Mouse (Mus musculus): ENCODE results near the gene Cdc27. TPM values are rescaled to one million over a fixed set of nuclear protein-coding genes. Genes with fewer than 3 reads are reported as not detected.
"Not testable (repeated sequence)": the region's sequence is repeated elsewhere in the genome, so short reads cannot be mapped to it uniquely, and the experiment has no call there.

The Cdc27 gene
- total RNA-seq, 2 experiments from 2014 or later = 63.3 to 71.5 TPM

DNA sequence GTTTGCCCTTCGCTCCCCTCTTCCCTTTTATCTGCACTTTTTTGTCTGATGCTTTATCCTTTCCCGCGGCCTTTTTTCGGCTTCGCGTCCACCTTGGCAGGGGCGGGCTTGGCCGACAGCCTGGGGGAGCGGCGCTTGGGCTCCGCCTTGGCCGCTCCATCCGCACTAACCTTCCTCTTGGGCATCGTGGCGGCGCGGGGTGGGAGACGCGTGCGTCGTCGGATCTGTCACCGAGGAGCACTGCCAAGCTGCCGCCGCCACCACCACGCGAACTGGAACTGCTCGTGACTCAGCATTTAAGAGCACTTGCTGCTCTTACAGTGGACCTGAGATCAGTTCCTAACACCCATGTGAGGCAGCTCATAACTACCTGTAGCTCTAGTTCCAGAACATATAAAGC is 21.0 kb upstream of the Cdc27 start:
- peak; percentile 73 for DNase-seq

DNA sequence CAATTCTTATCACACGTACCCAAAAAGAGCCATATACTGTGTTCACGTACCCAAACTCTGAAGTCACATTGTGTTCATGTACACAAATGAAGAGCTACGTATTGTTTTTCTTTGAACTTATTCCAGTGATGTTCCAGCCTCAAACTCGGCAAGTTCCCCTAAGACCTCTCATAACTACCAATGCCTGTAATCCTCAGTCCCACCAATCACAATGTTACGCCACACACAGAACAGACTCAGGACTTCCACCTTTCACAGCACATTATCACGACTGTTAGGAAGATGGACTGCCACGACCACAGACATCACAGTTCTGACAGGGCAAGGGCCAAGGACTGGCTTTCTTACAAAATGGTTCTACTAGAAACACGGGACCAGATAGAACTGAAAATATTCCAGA is 20.1 kb upstream of the Cdc27 start:
- not testable (repeated sequence) for DNase-seq

DNA sequence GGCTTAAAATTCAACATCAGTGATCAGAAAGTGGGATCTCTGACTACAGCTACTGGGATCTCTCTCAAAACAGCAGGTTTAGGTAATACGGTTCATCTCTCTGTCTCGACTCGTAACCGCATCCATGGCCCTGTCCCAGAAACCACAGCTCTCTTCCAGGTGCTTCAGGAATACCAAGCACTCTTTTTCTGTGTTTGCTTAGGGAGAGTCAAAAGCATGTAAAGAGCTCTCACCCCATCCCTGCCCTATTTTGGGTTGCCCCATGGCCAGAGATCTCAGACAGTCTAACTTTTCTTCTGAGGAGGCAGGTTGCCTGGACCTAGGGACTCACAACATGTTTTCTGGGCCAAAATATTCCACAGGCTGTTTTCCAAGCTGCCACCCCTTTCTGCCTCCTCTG is 17.9 kb upstream of the Cdc27 start:
- DNase-seq = no peak

DNA sequence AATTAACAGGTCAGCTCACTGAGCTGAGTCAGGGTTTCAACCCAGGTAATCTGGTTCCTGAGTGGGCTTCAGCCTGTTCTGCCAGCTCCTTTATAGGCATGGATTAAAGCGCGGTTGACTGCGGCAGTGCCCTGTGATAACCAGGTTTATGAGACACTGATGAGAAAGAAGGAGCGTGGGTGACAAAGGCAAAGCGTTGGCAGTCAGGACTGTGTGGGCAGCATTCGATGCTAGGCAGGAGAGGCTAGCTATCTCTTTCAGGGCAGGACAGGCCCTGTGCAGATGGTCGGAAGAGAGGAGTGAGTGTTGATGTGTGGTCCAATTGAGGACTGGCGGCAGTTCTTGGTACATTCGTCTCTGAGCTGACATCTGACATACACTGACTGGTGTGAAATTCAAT is 17.3 kb upstream of the Cdc27 start:
- DNase-seq = no peak

DNA sequence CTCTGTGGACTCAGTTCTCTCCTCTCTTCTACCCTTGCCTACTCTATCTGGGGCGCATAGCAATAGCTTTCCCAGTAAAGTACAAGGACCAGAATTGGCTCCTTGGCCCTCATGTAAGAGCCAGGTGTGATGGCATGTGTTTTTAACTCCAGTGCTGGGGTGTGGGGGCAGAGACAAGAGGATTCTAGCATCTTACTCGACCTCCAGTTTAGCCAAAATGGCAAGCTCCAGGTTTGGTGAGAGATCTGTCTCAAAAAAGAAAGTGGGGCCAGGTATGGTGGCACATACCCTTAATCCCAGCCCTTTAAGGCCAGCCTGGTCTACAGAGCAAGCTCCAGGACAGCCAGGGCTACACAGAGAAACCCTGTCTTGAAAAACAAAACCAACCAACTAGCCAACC is 16.4 kb upstream of the Cdc27 start:
- DNase-seq = no peak

DNA sequence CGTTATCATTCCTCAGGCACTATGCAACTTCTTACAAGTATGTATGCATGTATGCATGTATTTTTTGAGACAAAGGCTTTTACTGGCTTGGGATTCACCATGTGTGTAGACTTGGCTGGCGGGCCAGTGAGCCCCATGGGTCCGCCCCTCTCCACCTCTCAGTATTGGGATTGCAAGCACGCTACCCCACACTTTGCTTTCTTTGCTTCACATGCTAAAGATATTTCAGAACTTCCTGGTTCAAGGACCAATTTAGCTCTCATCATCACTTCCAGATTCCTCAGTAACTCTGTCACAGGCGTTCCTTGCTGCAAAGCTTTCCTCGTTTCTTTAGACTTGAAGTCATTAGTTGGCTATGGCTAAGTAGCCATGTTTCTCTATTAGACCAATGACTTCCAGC is 15.7 kb upstream of the Cdc27 start:
- DNase-seq = no peak

DNA sequence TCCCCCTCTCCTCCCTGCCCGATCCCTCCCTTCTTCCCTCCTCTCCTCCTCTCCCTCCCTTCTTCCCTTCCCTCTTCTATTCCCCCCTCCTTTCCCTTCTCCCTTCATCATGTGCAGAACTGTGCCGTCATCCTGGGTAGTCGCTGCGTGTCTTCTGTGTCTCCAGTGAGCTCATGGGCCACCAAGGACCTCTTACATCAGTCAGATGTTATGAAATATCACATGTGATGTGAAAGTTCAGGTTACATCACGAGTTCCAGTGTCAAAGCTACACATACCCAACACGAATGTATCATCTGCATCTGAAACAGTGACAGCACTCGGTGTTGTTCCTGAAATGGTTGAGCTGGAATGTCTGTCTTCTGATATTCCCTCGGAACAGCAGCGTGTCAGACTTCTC is 14.8 kb upstream of the Cdc27 start:
- DNase-seq = no peak

DNA sequence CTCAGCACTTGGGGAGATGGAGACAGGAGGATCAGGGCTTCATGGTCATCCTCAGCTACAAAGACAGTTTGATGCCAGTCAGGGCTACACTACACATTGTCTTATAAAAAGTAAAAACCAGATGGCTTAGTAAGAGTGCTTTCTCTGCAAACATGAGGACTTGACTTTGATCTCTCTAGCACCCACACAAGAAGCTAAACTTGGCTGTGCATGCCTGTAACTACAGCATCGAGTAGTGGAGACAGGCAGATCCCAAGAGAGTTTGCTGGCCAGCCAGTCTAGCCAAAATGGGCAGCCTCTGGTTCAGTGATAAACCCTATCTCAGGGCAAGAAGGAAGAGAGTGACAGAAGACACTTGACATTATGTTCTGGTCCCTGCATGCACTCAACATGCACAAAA is 13.1 kb upstream of the Cdc27 start:
- DNase-seq = no peak

DNA sequence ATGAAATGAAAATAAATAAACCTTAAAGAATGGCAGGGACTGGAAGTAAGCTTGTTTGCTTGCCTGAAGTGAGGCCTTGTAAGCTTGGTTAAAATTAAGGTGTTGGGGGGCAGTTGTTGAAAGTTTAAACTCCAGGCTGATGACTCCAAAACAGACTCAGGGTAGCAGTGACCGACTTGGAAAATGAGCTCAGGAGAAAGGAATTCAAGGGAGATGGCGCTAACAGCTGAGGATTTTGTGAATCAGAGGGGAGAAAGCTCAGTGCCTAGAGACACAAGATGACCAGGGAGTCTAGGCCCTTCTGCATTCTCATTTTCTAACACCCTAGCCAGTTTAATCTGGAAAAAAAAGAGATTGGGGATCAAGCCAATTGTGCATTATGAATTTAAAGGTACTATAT is 10.6 kb upstream of the Cdc27 start:
- no peak for DNase-seq

DNA sequence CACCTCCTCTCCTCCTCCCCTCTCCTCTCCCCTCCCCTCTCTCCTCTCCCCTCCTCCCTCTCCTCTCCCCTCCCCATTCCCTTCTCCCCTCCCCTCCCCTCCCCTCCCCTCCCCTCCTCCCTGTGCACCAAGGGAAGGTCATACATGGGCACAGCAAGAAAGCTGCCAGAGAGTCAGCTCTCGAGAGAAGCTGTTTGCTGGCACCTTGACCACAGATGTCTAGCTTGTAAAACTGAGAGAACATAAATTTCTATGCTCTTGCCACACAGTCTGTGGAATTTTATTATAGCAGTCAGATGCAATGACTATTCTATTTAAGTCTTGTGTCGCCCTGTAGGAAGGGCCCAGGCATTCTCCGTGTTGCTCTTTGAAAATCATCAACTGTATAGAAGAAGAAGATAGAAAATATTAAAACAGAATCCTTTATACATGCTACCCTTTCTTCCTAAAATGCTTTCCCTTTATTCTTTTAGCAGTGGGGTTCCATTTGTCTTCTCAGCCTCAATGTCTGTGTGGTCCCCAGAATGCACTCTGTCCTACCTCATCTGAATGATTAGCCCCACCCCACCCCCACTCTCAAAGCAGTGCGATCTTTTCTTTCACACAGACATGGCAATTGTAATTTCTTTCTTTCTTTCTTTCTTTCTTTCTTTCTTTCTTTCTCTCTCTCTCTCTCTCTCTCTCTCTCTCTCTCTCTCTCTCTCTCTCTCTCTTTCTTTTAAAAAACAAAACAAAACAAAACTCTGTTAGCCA is 8.4 kb upstream of the Cdc27 start:
- DNase-seq = peak in 1 of 2 experiments; percentile 26

DNA sequence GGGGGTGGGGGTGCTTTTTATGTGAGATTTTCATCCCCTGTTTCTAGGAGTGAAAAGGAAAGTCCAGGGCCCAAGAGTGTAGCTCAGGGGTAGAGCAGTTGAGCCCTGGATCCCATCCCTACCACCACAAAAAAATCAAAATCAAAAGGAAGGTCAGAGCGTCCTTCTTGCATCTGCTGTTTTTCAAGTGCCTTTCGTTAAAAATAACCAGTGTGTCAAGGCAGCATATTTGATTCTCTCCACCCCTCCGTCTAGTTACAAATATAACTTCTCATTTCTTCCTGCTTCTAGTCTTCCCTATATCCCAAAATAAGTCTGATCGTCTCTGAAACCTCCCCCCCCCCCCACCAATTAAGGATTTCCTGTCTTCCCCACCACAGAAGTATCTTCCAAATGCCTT is 7.6 kb upstream of the Cdc27 start:
- no peak for DNase-seq

DNA sequence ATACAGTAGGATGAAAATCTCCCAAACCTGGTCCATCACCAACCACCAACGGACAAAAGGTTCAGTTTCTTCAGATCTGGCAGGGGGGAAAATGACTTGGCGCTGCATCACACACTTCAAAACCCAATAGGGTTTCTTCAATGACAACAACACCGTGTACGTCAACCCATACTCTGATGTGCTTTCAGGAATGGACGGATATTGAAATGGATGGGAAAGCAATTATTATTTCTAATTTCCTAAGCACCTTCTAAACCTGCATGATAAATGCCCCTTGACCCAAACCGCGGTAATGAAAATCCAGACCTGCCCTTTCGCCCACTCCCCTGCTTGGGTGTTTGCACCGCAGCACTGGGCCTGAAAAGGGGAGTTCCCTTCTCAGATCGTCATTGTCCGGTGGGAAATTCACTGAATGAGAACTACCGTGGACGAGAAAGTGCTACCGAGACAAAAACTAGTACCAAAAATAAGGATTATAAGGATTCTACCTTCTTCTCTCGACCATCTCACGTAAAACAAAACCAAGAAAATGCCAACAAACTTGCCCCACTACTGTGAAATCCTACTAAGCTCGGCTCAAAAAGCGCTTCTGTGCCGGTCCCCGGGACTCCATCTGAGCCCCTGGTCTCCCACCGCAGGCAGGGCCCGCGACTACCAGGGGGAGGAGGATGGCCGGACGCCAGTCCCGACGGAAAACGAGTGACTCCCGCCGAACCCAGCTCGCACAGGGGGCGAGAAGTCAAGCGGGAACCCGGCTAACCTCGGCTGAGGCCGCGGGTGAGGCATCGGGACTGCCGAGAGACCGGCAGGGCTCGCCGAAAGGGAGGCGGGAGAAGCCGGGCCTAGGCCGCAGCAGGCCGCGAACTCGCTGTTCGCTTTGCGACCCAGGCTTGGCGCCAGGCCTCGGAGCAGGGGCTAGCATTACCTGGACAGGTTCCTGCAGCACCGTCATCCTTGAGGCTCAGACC is 698 bp downstream of the Cdc27 start:
- DNase-seq = peak; percentile 79 to 85

DNA sequence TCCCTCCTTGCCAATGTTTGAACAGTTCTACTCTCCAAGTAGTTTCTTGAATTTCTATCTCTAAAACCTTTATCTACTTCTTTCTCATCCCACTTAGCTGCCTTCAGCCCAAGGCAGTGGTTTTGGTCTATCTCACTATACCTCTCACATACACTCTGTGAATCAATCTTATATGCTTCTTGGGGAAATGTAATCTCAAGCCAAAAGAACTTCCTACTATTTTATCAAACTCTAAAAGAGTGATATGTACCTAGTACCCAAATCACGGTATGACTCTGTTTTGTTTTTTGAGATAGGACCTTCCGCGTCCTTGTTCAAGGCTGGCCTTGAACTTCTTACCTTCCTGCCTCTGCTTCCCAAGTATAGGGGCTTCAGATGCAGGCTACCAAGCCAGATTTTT is 2.9 kb downstream of the Cdc27 start:
- DNase-seq = no peak

DNA sequence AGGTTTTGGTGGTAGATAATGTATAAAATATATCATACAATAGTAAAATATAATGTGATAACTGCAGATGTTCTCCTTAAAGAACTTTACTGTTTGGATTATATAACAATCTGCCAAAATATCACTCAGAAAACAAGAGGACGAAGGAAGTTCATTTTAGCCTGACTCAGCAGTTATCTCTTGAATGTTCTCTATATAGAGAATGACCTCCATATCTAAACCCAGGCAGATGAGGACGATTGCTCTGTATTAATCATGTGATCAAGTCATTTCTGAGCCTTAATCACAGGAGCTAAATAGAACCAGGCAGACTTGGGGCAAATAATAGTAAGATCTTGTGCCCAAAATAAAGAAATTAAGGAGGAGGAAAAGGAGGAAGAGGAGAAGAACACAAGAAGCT is 5.9 kb downstream of the Cdc27 start:
- DNase-seq = no peak

DNA sequence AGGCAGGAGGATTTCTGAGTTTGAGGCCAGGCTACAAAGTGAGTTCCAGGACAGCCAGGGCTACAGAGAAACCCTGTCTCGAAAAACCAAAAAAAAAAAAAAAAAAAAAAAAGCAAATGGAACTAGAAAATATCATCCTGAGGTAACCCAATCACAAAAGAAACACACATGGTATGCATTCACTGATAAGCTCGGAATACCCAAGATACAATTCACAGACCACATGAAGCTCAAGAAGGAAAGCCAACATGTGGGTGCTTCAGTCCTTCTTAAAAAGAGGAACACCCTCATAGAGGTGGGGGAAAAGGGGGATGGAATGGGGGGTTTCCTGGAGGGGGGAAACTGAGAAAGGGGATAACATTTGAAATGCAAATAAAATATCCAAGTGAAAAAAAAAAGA is 7.1 kb downstream of the Cdc27 start:
- DNase-seq = not testable (repeated sequence)

DNA sequence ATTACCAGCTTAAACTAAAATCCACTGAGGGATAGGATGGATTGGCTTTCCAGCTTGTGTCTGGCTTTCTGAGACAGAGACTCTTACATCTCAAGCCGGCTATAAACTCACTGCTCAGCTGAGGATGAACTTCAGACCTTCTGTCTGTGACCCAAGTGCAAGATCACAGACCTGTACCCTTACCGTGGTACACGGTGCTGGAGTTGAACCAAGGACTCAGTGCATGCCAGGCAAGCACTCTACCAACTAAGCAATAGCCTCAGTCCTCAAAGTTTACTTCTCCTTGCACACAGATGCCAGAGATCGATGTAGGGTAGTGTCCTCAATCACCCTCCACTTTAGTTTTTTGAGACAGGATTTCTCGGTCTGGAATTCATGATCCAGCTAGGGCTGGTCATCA is 10.6 kb downstream of the Cdc27 start:
- no peak for DNase-seq

DNA sequence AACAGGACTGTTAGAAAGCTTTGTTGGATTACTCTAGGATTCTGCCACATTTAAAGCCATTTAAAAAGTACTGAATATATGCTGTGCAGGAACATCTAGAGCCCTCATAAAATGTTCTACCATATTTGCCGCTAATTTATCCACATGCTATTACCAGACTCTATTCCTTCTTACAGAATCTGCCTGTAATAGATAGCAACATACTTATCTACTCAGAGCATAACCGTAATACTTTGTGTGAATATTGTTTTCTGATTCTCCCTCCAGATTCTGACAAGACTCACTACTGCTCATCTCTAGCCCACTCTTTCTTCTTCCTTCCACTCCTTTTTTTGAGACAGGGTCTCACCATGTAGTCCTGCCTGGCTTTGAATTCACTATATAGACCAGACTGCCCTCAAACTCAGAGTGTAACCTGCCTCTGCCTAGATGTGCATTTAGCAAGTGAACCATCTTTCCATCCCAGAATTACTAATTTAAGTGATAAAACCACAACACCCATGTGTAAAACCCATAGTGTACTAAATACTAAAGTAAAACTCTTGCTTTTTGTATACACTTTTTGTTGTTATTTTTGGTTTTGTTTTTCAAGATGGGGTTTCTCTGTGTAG is 12.4 kb downstream of the Cdc27 start:
- no peak for DNase-seq

DNA sequence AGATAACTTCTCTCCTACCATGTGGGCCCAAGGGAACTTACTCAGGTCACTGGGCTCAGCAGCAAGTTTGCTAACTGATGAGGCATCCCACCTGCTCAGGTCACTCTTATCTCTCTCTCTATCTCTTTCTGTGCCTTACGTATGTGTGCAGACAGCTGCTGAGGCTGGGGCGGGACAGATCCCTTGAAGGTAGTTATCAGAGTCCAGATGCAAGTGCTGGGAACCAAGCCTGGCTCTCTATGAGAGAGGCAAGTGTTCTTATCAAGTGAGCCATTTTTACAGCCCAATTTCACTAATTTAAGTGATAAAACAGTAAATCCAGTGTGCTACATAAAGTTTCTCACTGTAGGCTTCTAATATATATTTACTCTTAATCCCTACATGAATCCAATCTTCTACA is 13.6 kb downstream of the Cdc27 start:
- no peak for DNase-seq

DNA sequence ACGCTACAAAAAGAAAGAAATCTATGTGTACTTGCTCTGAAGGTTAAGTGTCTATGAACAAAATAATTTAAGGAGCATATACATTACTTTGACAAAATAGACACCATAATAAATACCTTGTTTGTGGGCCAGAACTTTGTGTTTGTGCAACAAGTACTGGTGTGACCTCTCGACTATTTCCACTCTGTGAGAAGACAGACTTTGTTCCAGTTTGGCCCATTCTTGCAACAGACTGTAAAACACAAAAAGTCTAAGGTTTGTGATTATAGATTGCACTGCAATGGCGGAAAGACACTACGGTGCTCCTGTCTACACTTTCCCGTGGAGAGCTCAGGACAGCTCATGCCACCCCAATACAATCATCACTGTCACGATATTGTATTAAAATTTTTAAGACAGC is 24.5 kb downstream of the Cdc27 start:
- no peak for DNase-seq

DNA sequence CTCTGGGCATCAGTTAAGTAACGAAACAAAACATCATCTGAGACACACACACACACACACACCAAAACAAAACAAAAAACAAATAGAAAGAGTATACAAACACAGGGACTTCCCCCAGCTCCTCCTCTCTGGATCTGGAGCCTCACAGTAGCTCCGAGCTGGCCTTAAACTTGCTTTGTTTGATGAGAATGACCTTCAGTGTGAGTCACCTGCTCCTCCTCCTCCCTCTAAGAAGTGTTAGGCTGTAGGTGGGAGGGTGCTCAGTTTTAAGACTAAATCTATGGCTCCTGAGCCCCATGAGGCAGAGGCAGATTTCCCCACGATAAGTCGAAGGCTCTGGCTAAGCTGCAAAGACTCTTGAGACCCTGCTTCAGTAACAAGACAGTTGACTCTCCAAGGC is 38.0 kb downstream of the Cdc27 start:
- peak; percentile 44 to 63 for DNase-seq

DNA sequence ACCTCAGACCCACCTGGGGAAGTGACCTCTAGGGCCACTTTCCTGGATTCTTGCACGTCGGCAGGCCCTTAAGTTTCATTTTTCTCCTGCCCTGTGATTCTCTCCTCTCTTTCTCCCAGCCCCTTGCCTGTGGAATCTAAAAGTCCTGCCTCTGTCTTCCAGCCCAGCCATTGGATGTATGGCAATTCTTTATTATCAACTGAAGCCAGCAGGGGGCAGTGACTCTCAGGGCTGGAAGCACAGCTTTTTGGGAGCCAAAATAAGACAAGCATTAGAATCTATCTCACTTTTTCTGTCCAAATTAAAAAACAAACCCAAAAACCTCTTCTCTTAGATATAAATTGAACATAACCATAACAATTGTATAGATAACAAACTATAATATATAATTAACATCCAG is 39.8 kb downstream of the Cdc27 start:
- DNase-seq = peak; percentile 12 to 52

DNA sequence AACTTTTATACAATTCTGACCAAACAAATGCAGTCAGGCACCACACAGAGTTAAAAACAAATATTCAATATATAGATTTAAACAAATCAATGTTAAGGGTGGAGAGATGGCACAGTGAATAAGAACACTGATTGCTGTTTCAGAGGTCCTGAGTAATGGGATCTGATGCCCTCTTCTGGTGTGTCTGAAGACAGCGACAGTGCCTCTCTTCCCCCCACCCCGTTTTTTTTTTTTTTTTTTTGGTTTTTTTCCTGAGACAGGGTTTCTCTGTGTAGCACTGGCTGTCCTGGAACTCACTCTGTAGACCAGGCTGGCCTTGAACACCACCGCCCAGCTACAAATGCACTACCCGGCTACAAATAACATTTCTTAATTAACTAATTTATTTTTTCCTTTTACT is 42.0 kb downstream of the Cdc27 start:
- DNase-seq = no peak

DNA sequence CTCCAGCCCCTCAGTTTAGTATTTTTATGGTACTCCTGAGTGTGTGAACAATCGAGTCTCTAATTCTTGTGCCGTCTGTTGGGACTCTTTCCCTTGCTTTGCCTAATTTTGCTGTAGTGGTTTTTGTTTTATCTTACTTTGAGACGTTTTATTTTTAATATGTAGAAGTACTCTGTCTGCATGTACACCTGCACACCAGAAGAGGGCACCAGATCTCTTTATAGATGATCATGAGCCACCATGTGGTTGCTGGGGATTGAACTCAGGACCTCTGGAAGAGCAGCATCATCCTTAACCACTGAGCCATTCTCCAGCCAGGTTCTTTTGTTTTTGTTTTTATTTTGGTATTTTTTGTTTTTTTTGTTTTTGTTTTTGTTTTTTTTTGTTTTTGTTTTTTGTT is 62.1 kb downstream of the Cdc27 start:
- DNase-seq = no peak

Measured in adrenal gland, postnatal 36 days (tissue).